Mouse (Mus musculus) limb, embryonic 11.5 days (tissue): ENCODE measurements at regions not wholly inside any gene's neighbourhood (a gene's known extent, or its start where the extent isn't known, plus 50 kb on each side); places are given as distances from the start of the nearest gene placed in this dataset.

Source experiments
- ATAC-seq: fragments of 200-750 bp; cut with Nextera tagmentation; 2 replicates; pipeline ENCODE4 v1.8.0; 2017; ENCODE audit warnings: low read depth; ENCODE audit not compliant: insufficient number of reproducible peaks, low FRiP score, low TSS enrichment
- DNase-seq: peaks from one replicate; pipeline ENCODE4 v3.0.0-alpha.2; 2015; ENCODE audit warnings: low spot score
- H3K27ac ChIP-seq: fragments of 300-500 bp; sonication (generic); replicated peaks from 2 replicates; pipeline ENCODE4 v1.5.1; 2014; ENCODE audit warnings: low read depth, mild to moderate bottlenecking, low read length
- H3K27me3 ChIP-seq: fragments of 300-500 bp; sonication (generic); 2 replicates; pipeline ENCODE4 v1.6.1; 2014; ENCODE audit warnings: mild to moderate bottlenecking, low read length, mixed read lengths; ENCODE audit not compliant: control insufficient read depth, insufficient read depth
- H3K36me3 ChIP-seq: fragments of 300-500 bp; sonication (generic); 2 replicates; pipeline ENCODE4 v1.6.1; 2014; ENCODE audit warnings: mild to moderate bottlenecking, low read length, moderate library complexity, mixed read lengths; ENCODE audit not compliant: control insufficient read depth, insufficient read depth
- H3K4me1 ChIP-seq: fragments of 300-500 bp; sonication (generic); 2 replicates; pipeline ENCODE4 v1.6.1; 2014; ENCODE audit warnings: low read length, mixed read lengths; ENCODE audit not compliant: control insufficient read depth, insufficient read depth
- H3K4me2 ChIP-seq: fragments of 300-500 bp; sonication (generic); 2 replicates; pipeline ENCODE4 v1.6.1; 2014; ENCODE audit warnings: low read depth, mild to moderate bottlenecking, moderate library complexity; ENCODE audit not compliant: severe bottlenecking
- H3K4me3 ChIP-seq: fragments of 300-500 bp; sonication (generic); 2 replicates; pipeline ENCODE4 v1.5.1; 2014; ENCODE audit warnings: low read depth, low read length
- H3K9ac ChIP-seq: fragments of 300-500 bp; sonication (generic); 2 replicates; pipeline ENCODE4 v1.6.1; 2014; ENCODE audit warnings: mild to moderate bottlenecking, low read length
- H3K9me3 ChIP-seq: fragments of 300-500 bp; sonication (generic); 2 replicates; pipeline ENCODE4 v1.6.1; 2016; ENCODE audit warnings: low read length; ENCODE audit not compliant: control insufficient read depth
- WGBS: fragments of 180-500 bp; shearing (Covaris S2); extraction: QIAGEN DNeasy Blood & Tissue Kit; methylation state at CpG from one replicate; pipeline ENCODE4 v1.1.7; 2014; 5-methylcytosine and 5-hydroxymethylcytosine counted together

GRCm38 (mm10) chr13:101572809-101573590, 195.0 kb downstream of the Pik3r1 start:
- ATAC-seq (no peak), DNase-seq (no peak)
- no peaks in the 10 kb centered on the region for H3K27me3 ChIP-seq
- no peaks in the 10 kb centered on the region for H3K36me3 ChIP-seq
- H3K4me2 ChIP-seq = no peak overlapping the region
- H3K27ac ChIP-seq = no peak overlapping the region
- no peaks in the 10 kb centered on the region for H3K4me1 ChIP-seq
- H3K9ac ChIP-seq = no peak overlapping the region
- WGBS = 64% methylated on average over 6 of the region's 6 CpGs
- no peaks in the 10 kb centered on the region for H3K9me3 ChIP-seq
- no peak overlapping the region for H3K4me3 ChIP-seq

GRCm38 (mm10) chr13:101572246-101572645, 195.8 kb downstream of the Pik3r1 start:
- DNase-seq (no peak), ATAC-seq (no peak)
- no peak overlapping the region for H3K9ac ChIP-seq
- H3K4me2 ChIP-seq = no peak overlapping the region
- H3K4me1 ChIP-seq = no peaks in the 10 kb centered on the region
- no peaks in the 10 kb centered on the region for H3K9me3 ChIP-seq
- H3K4me3 ChIP-seq = no peak overlapping the region
- H3K36me3 ChIP-seq = no peaks in the 10 kb centered on the region
- H3K27me3 ChIP-seq = no peaks in the 10 kb centered on the region
- 91% methylated on average over 9 of the region's 9 CpGs for WGBS
- H3K27ac ChIP-seq = no peak overlapping the region

- WGBS = 85% methylated on average over 4 of the region's 4 CpGs
- H3K36me3 ChIP-seq = no peaks in the 10 kb centered on the region
- no peak overlapping the region for H3K9ac ChIP-seq
- H3K4me1 ChIP-seq = no peaks in the 10 kb centered on the region
- no peak overlapping the region for H3K27ac ChIP-seq
- no peaks in the 10 kb centered on the region for H3K9me3 ChIP-seq
- no peak for DNase-seq
- H3K4me3 ChIP-seq = no peak overlapping the region
- H3K27me3 ChIP-seq = no peaks in the 10 kb centered on the region
- no peak overlapping the region for H3K4me2 ChIP-seq
- ATAC-seq = no peak
These were observed 198.0 kb downstream of the Pik3r1 start for GRCm38 (mm10) chr13:101570034-101570433.

GRCm38 (mm10) chr13:101568985-101569631, 198.9 kb downstream of the Pik3r1 start:
- Histone ChIP-seq H3K36me3 (no peaks in the 10 kb centered on the region), H3K9me3 (no peaks in the 10 kb centered on the region), H3K27me3 (no peaks in the 10 kb centered on the region), H3K27ac (no peak overlapping the region), H3K4me3 (no peak overlapping the region), H3K4me1 (no peaks in the 10 kb centered on the region), H3K9ac (no peak overlapping the region), H3K4me2 (no peak overlapping the region)
- ATAC-seq = no peak
- 74% methylated on average over 6 of the region's 6 CpGs for WGBS
- DNase-seq = no peak

- Histone ChIP-seq H3K27ac (no peak overlapping the region), H3K4me1 (no peaks in the 10 kb centered on the region), H3K9me3 (no peaks in the 10 kb centered on the region), H3K9ac (no peak overlapping the region), H3K27me3 (no peaks in the 10 kb centered on the region), H3K4me3 (no peak overlapping the region), H3K4me2 (no peak overlapping the region), H3K36me3 (no peaks in the 10 kb centered on the region)
- DNase-seq = no peak
- no peak for ATAC-seq
- WGBS = 77% methylated on average over 1 of the region's 1 CpGs
These were observed 202.7 kb downstream of the Pik3r1 start for GRCm38 (mm10) chr13:101565323-101565722.

GRCm38 (mm10) chr13:101555371-101555874, 212.6 kb downstream of the Pik3r1 start:
- Histone ChIP-seq H3K9ac (no peak overlapping the region), H3K4me2 (no peak overlapping the region), H3K4me3 (no peak overlapping the region), H3K27me3 (no peaks in the 10 kb centered on the region), H3K9me3 (no peaks in the 10 kb centered on the region), H3K27ac (no peak overlapping the region), H3K36me3 (no peaks in the 10 kb centered on the region), H3K4me1 (0 out of 2 replicates have a peak, but pooled peaks cover 2% of the 10 kb centered on the region)
- DNase-seq = no peak
- WGBS = 83% methylated on average over 3 of the region's 3 CpGs
- no peak for ATAC-seq

- DNase-seq (no peak), ATAC-seq (no peak)
- H3K36me3 ChIP-seq = no peaks in the 10 kb centered on the region
- no peaks in the 10 kb centered on the region for H3K9me3 ChIP-seq
- no peaks in the 10 kb centered on the region for H3K27me3 ChIP-seq
- no peak overlapping the region for H3K4me2 ChIP-seq
- 0 out of 2 replicates have a peak, but pooled peaks cover 2% of the 10 kb centered on the region for H3K4me1 ChIP-seq
- 64% methylated on average over 8 of the region's 8 CpGs for WGBS
- H3K9ac ChIP-seq = no peak overlapping the region
- H3K4me3 ChIP-seq = no peak overlapping the region
- H3K27ac ChIP-seq = no peak overlapping the region
These were observed 214.9 kb downstream of the Pik3r1 start for GRCm38 (mm10) chr13:101553131-101553549.

GRCm38 (mm10) chr13:101552451-101552850, 215.6 kb downstream of the Pik3r1 start:
- no peak overlapping the region for H3K4me2 ChIP-seq
- ATAC-seq = no peak

More at GRCm38 (mm10) chr13:101552451-101552850, 215.6 kb downstream of the Pik3r1 start:
- WGBS = 91% methylated on average over 2 of the region's 2 CpGs
- Histone ChIP-seq H3K36me3 (no peaks in the 10 kb centered on the region), H3K9me3 (no peaks in the 10 kb centered on the region), H3K27ac (no peak overlapping the region), H3K27me3 (no peaks in the 10 kb centered on the region), H3K9ac (no peak overlapping the region), H3K4me3 (no peak overlapping the region), H3K4me1 (0 out of 2 replicates have a peak, but pooled peaks cover 2% of the 10 kb centered on the region)
- DNase-seq = no peak
